Mouse (Mus musculus) c-Kit-positive CD71-positive TER-119-positive erythroid progenitor cells, embryonic 14.5 days (primary cell): ENCODE data around the gene Tmcc2.

Experiments used
- DNase-seq: peaks from one replicate; pipeline ENCODE4 v3.0.0-alpha.2; 2013; ENCODE audit warnings: low spot score

Gene Tmcc2

GRCm38 (mm10) chr1:132389886-132390585 is 1.0 kb downstream of the Tmcc2 start:
- DNase-seq: peak; percentile 90

GRCm38 (mm10) chr1:132388813-132389803 is 2.0 kb downstream of the Tmcc2 start:
- DNase-seq: no peak

GRCm38 (mm10) chr1:132387943-132388342 is 3.1 kb downstream of the Tmcc2 start:
- DNase-seq: no peak

- DNase-seq: no peak
These were observed 4.8 kb downstream of the Tmcc2 start for GRCm38 (mm10) chr1:132386266-132386665.

GRCm38 (mm10) chr1:132385711-132386110 is 5.4 kb downstream of the Tmcc2 start:
- DNase-seq: no peak

GRCm38 (mm10) chr1:132385266-132385665 is 5.8 kb downstream of the Tmcc2 start:
- no peak for DNase-seq

GRCm38 (mm10) chr1:132384001-132384554 is 7.0 kb downstream of the Tmcc2 start:
- DNase-seq: no peak

- DNase-seq: no peak
These were observed 9.2 kb downstream of the Tmcc2 start for GRCm38 (mm10) chr1:132381929-132382328.

- no peak for DNase-seq
These were observed 10.5 kb downstream of the Tmcc2 start for GRCm38 (mm10) chr1:132380550-132381100.

GRCm38 (mm10) chr1:132377811-132378210 is 13.3 kb downstream of the Tmcc2 start:
- DNase-seq: no peak

- DNase-seq: no peak
These were observed 14.1 kb downstream of the Tmcc2 start for GRCm38 (mm10) chr1:132377055-132377365.

GRCm38 (mm10) chr1:132376211-132377054 is 14.6 kb downstream of the Tmcc2 start:
- no peak for DNase-seq

- DNase-seq: no peak
These were observed 15.8 kb downstream of the Tmcc2 start for GRCm38 (mm10) chr1:132375256-132375655.

- no peak for DNase-seq
These were observed 16.2 kb downstream of the Tmcc2 start for GRCm38 (mm10) chr1:132374873-132375244.

GRCm38 (mm10) chr1:132374140-132374872 is 16.8 kb downstream of the Tmcc2 start:
- no peak for DNase-seq

GRCm38 (mm10) chr1:132372896-132373534 is 18.1 kb downstream of the Tmcc2 start:
- DNase-seq: no peak

GRCm38 (mm10) chr1:132372354-132372753 is 18.7 kb downstream of the Tmcc2 start:
- DNase-seq: no peak

GRCm38 (mm10) chr1:132371298-132372081 is 19.6 kb downstream of the Tmcc2 start:
- DNase-seq: no peak

GRCm38 (mm10) chr1:132370681-132371173 is 20.4 kb downstream of the Tmcc2 start:
- DNase-seq: no peak
